Comparison of ENCODE assay signal across 8 mouse cellular contexts in the genomic region with DNA sequence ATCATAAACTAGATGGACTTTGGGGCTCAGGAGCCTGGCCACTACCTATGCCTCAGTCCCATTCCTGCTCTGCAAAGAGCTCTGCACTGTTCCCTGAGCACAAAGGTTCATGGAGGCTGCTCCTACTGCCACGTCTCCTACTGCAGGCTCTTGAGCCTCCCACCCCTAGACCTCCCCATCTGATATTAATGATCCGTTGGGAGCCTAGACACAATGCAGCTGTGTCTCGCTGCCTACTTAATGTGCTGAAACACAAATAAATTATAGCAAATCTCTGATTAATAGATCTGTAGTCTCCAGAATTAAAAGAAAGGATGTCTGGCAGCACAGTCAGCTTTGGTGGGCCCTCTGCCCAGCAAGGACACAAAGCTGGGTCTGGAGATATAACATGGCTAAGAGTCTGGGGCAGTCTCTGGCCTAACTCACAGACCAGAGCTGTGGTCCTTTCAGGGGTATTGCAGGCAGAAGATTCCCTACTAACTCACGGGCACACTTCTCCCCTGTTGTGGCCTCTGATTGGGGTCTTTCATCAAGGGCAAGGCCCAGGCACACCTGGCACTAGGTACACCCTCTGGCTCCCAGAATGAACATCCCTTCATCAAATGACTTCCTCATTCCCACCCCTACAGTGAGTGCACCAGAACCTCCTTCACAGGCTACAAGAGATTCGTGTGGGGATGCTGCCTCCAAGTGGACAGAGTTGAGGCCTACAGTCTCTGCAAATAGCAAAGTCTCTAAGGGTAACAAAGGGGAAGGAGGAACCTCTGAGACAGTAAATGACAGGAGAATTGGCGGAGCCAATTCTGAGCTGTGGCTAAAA. TPM values are rescaled to one million over a fixed set of nuclear protein-coding genes. Genes with fewer than 3 reads are reported as not detected.
DNase-seq lines count a peak whose midpoint lies in the region; ATAC-seq lines count a peak whose summit lies in the region.

No protein-coding gene starts in this region.

- no peak overlapping the region for H3K4me2 ChIP-seq in hindbrain, embryonic 15.5 days

- peak; percentile 90 for ATAC-seq in hindbrain, embryonic 15.5 days (ENCODE audit: low FRiP score, low read depth)

- 45% methylated on average over 6 of the region's 6 CpGs for WGBS in hindbrain, embryonic 15.5 days

- H3K4me1 ChIP-seq in hindbrain, embryonic 15.5 days (replicated peaks) = no peaks in the 10 kb centered on the region

- no peak overlapping the region for H3K4me3 ChIP-seq in hindbrain, embryonic 15.5 days

- peak; percentile 59 for DNase-seq in T-cell, adult 2 months (ENCODE audit: low spot score)
- DNase-seq in cerebellum, adult 9-11 months = peak; percentile 87
- peak; percentile 58 to 88 for DNase-seq in frontal cortex, adult 2 months (ENCODE audit: extremely low spot score in 1 of 2, low spot score in 1 of 2)
- peak; percentile 71 to 77 for DNase-seq in layer of hippocampus, postnatal 36 days
- peak; percentile 89 for DNase-seq in lung, postnatal 36 days
- peak; percentile 77 for DNase-seq in retina, postnatal 7 days (ENCODE audit: low read depth, low spot score)
- DNase-seq in thymus, postnatal 4 days = peak; percentile 81

- no peaks in the 10 kb centered on the region for H3K9me3 ChIP-seq in hindbrain, embryonic 15.5 days

- no peak overlapping the region for H3K9ac ChIP-seq in hindbrain, embryonic 15.5 days

- no peaks in the 10 kb centered on the region for H3K27me3 ChIP-seq in hindbrain, embryonic 15.5 days

- H3K27ac ChIP-seq in hindbrain, embryonic 15.5 days (replicated peaks) = no peak overlapping the region

- H3K36me3 ChIP-seq in hindbrain, embryonic 15.5 days = peaks cover 18% of the 10 kb centered on the region

RNA-seq across cellular contexts. Expression of a gene that starts 14.7 kb away (rescaled TPM):
- 35.8 and 46.7 TPM in 2 replicates for polyA plus RNA-seq in frontal cortex, adult 2 months (2012; rRNA removed)
- polyA plus RNA-seq in hindbrain, embryonic 15.5 days (2015; fragmentation: Nextera tagmentation; extraction: Ambion mirVana) = 48.2 and 49.0 TPM in 2 replicates
- 10 to 100 TPM; 73.0 to 73.3 TPM for total RNA-seq in layer of hippocampus, postnatal 36 days (2021)

RNA-seq across cellular contexts. Expression of a gene that starts 37.0 kb away (rescaled TPM):
- 94.5 and 96.8 TPM in 2 replicates for polyA plus RNA-seq in frontal cortex, adult 2 months (2012; rRNA removed)
- polyA plus RNA-seq in hindbrain, embryonic 15.5 days (2015; fragmentation: Nextera tagmentation; extraction: Ambion mirVana) = 116 and 125 TPM in 2 replicates
- 100 to 1,000 TPM; 231 to 245 TPM for total RNA-seq in layer of hippocampus, postnatal 36 days (2021)

RNA-seq across cellular contexts. Expression of a gene that starts 49.9 kb away (rescaled TPM):
- 38.7 and 40.9 TPM in 2 replicates for polyA plus RNA-seq in frontal cortex, adult 2 months (2012; rRNA removed)
- 63.2 and 66.7 TPM in 2 replicates for polyA plus RNA-seq in hindbrain, embryonic 15.5 days (2015; fragmentation: Nextera tagmentation; extraction: Ambion mirVana)
- 10 to 100 TPM; 13.1 to 13.7 TPM for total RNA-seq in layer of hippocampus, postnatal 36 days (2021)

RNA-seq across cellular contexts. Expression of a gene that starts 50.0 kb away (rescaled TPM):
- 41.5 and 47.6 TPM in 2 replicates for polyA plus RNA-seq in frontal cortex, adult 2 months (2012; rRNA removed)
- 85.9 and 86.2 TPM in 2 replicates for polyA plus RNA-seq in hindbrain, embryonic 15.5 days (2015; fragmentation: Nextera tagmentation; extraction: Ambion mirVana)
- total RNA-seq in layer of hippocampus, postnatal 36 days (2021) = 10 to 100 TPM; 42.8 to 44.9 TPM

RNA-seq across cellular contexts. Expression of a gene that starts 57.8 kb away (rescaled TPM):
- 61.0 and 61.7 TPM in 2 replicates for polyA plus RNA-seq in frontal cortex, adult 2 months (2012; rRNA removed)
- polyA plus RNA-seq in hindbrain, embryonic 15.5 days (2015; fragmentation: Nextera tagmentation; extraction: Ambion mirVana) = 20.6 and 20.7 TPM in 2 replicates
- total RNA-seq in layer of hippocampus, postnatal 36 days (2021) = 10 to 100 TPM; 21.4 to 21.5 TPM
